Mouse (Mus musculus) heart, embryonic 16.5 days (tissue): ENCODE measurements around the gene Gm6685. TPM values are rescaled to one million over a fixed set of nuclear protein-coding genes. Genes with fewer than 3 reads are reported as not detected.

Experiments used
- ATAC-seq: fragments of 200-750 bp; cut with Nextera tagmentation; replicated peaks from 2 replicates; pipeline ENCODE4 v1.8.0; 2017; ENCODE audit warnings: moderate number of reproducible peaks; ENCODE audit not compliant: insufficient read depth, low FRiP score; ENCODE audit errors: extremely low read depth
- H3K27ac ChIP-seq: fragments of 300-500 bp; sonication (generic); 2 replicates; pipeline ENCODE4 v1.5.1; 2014; ENCODE audit warnings: mild to moderate bottlenecking, low read length, control low read depth, moderate library complexity
- H3K27me3 ChIP-seq: fragments of 300-500 bp; sonication (generic); 2 replicates; pipeline ENCODE4 v1.6.1; 2014; ENCODE audit warnings: low read length, mixed read lengths; ENCODE audit not compliant: control insufficient read depth, insufficient read depth
- H3K36me3 ChIP-seq: fragments of 300-500 bp; sonication (generic); 2 replicates; pipeline ENCODE4 v1.6.1; 2014; ENCODE audit not compliant: control insufficient read depth, insufficient read depth
- H3K4me1 ChIP-seq: fragments of 300-500 bp; sonication (generic); 2 replicates; pipeline ENCODE4 v1.6.1; 2014; ENCODE audit warnings: low read length, mixed read lengths; ENCODE audit not compliant: control insufficient read depth, insufficient read depth
- H3K4me2 ChIP-seq: fragments of 300-500 bp; sonication (generic); 2 replicates; pipeline ENCODE4 v1.6.1; 2014; ENCODE audit warnings: low read depth, mild to moderate bottlenecking, control low read depth, low read length
- H3K4me3 ChIP-seq: fragments of 300-500 bp; sonication (generic); 2 replicates; pipeline ENCODE4 v1.5.1; 2014; ENCODE audit warnings: mild to moderate bottlenecking, control low read depth, low read length
- H3K9ac ChIP-seq: fragments of 300-500 bp; sonication (generic); 2 replicates; pipeline ENCODE4 v1.6.1; 2014; ENCODE audit warnings: low read length, control low read depth
- H3K9me3 ChIP-seq: fragments of 300-500 bp; sonication (generic); replicated peaks from 2 replicates; pipeline ENCODE4 v1.6.1; 2016; ENCODE audit warnings: low read length; ENCODE audit not compliant: control insufficient read depth
- WGBS: fragments of 180-500 bp; shearing (Covaris S2); extraction: QIAGEN DNeasy Blood & Tissue Kit; methylation state at CpG from one replicate; pipeline ENCODE4 v1.1.7; 2014; 5-methylcytosine and 5-hydroxymethylcytosine counted together
- polyA plus RNA-seq: library from polyadenylated mRNA; unstranded; fragments of >200 nt; fragmentation: Nextera tagmentation; extraction: Ambion mirVana; gene quantifications from 2 replicates; pipeline ENCODE4 v1.2.1, GENCODE M21; 2015

Gene Gm6685
- polyA plus RNA-seq, 1 experiment from 2014 or later, result 0.87 TPM

DNA sequence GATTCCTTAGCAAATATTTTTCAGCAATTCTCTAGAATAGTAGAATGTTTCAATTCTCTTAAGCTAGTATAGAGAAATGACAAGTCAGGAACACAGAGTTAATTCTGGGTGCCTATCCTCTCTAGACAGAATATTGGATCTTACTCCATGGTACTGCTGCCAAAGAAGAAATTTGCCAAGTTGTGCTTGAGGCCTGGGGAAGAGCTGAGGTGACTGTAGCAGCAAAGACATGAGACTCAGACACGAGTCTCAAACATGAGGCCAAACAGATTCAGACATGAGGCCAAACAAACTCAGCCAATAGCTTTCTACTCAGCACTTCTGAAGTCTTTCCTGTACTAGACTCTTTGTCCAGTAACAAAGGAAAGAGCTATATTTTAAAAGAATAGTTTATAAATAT lies 26.3 kb downstream of the Gm6685 start:
- Histone ChIP-seq H3K9me3 (no peaks in the 10 kb centered on the region), H3K36me3 (no peaks in the 10 kb centered on the region), H3K27ac (no peak overlapping the region), H3K27me3 (no peaks in the 10 kb centered on the region), H3K4me1 (no peaks in the 10 kb centered on the region), H3K4me2 (no peak overlapping the region), H3K4me3 (no peak overlapping the region), H3K9ac (no peak overlapping the region)
- WGBS, result 59% methylated on average over 1 of the region's 1 CpGs
- no peak for ATAC-seq

GRCm38 (mm10) chr11:28307723-28308122 lies 31.9 kb downstream of the Gm6685 start:
- no peak overlapping the region for H3K4me2 ChIP-seq
- H3K4me3 ChIP-seq, result no peak overlapping the region
- no peak for ATAC-seq
- no peak overlapping the region for H3K9ac ChIP-seq
- no peaks in the 10 kb centered on the region for H3K9me3 ChIP-seq
- H3K27me3 ChIP-seq, result no peaks in the 10 kb centered on the region
- no peaks in the 10 kb centered on the region for H3K4me1 ChIP-seq
- H3K36me3 ChIP-seq, result no peaks in the 10 kb centered on the region
- no peak overlapping the region for H3K27ac ChIP-seq
- 88% methylated on average over 1 of the region's 1 CpGs for WGBS

GRCm38 (mm10) chr11:28290440-28290839 lies 49.2 kb downstream of the Gm6685 start:
- Histone ChIP-seq H3K27me3 (no peaks in the 10 kb centered on the region), H3K4me2 (no peak overlapping the region), H3K9ac (no peak overlapping the region), H3K4me3 (no peak overlapping the region), H3K4me1 (no peaks in the 10 kb centered on the region), H3K9me3 (no peaks in the 10 kb centered on the region), H3K36me3 (no peaks in the 10 kb centered on the region), H3K27ac (no peak overlapping the region)
- ATAC-seq, result no peak
- WGBS, result 83% methylated on average over 1 of the region's 1 CpGs

Other genes starting within 250 kb of the Gm6685 start
- 1.0 and 2.1 TPM in 2 replicates for gene Ccdc85a, start 244.5 kb upstream of the Gm6685 start, polyA plus RNA-seq